Mouse (Mus musculus): ENCODE results near the gene Mogat1. TPM values are rescaled to one million over a fixed set of nuclear protein-coding genes. Genes with fewer than 3 reads are reported as not detected.

Gene Mogat1
- polyA plus RNA-seq (2017; shearing (Covaris generic)): not detected

DNA sequence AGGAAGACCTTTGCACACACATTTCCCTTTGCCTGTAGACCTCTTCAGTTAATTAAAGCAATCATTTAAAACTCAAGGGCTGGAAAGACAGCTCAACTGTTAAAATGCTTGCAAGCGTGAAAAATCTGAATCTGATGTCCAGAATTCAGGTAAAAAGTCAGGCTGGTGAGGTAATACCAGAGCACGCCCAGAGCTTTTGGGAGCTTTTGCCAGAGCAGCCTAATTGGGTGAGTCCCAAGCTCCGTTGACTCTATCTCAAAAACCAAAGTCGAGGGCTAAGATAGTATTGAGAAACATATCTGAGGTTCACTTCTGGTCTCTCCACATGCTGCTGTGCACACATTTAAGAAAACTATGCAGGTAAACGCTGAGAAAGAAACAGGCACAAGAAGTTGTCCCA lies at the start of gene Mogat1:
Gene Mogat1, plus strand, starts transcription at position 130 of the 400 bp plus-strand sequence.

GRCm38 (mm10) chr1:78488752-78489492 lies 21.9 kb upstream of the Mogat1 start, which contains the start of gene Farsb:
Farsb (minus strand) TSS chr1:78488897.

DNA sequence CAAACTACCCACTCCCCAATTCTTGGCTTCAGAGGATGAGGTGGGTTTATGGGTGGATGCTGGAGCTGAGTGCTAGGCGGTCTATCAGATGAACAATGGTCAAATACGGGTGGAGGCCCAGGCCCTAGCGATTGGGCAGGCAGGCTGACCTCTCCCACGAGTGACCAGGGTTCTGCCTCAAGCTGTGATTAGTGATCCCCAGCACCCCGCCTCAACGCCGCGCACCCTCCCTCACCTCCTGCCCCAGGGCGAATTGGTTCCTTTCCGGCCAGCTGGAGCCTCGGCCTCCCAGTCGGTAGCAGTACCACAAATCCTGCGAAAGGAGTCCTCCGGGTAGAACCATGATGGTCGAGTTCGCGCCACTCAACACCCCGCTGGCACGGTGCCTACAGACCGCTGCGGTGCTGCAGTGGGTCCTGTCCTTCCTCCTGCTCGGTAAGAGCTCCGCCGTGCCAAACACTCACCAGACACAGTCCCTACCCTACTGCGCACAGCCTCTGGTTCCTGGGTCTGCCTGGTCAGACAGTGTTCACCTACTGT lies 900 bp downstream of the Mogat1 start, which contains the start of gene BC035947:
Gene BC035947, minus strand, starts transcription at position 538 of the 540 bp plus-strand sequence.

Other genes with a start within 250 kb of the Mogat1 start
- gene Sgpp2, start 200.6 kb upstream of the Mogat1 start, polyA plus RNA-seq (2017; shearing (Covaris generic)): 1.3 TPM
- gene Farsb, start 22.1 kb upstream of the Mogat1 start, polyA plus RNA-seq (2017; shearing (Covaris generic)): 111 TPM
- gene BC035947, start 1.2 kb downstream of the Mogat1 start, polyA plus RNA-seq (2017; shearing (Covaris generic)): not detected
- 2.4 TPM for gene Acsl3, start 146.8 kb downstream of the Mogat1 start, polyA plus RNA-seq (2017; shearing (Covaris generic))
- gene Utp14b, start 147.0 kb downstream of the Mogat1 start, polyA plus RNA-seq (2017; shearing (Covaris generic)): 0.41 TPM

Measured in CD4-positive, CD25-positive, alpha-beta regulatory T cell, adult 9 weeks (primary cell).